Mouse (Mus musculus) cortical plate, adult 2 months (tissue): Measurements from ENCODE around the gene Rpl23.

Experiments used
- CTCF ChIP-seq: fragments of 200-500 bp; IDR thresholded peaks from 2 replicates; pipeline ENCODE4 v1.5.1; 2011; ENCODE audit warnings: mild to moderate bottlenecking, control low read depth, low read length; ENCODE audit not compliant: insufficient read depth; ENCODE audit errors: extremely low read depth
- POLR2A ChIP-seq: fragments of 200-500 bp; IDR thresholded peaks from 2 replicates; pipeline ENCODE4 v1.6.1; 2011; ENCODE audit warnings: mild to moderate bottlenecking, low read length, control low read depth; ENCODE audit not compliant: insufficient read depth; ENCODE audit errors: extremely low read depth

- no peak for TF ChIP-seq POLR2A
- no peak for TF ChIP-seq CTCF
These were observed 43.1 kb downstream of the Rpl23 start for GRCm38 (mm10) chr11:97739155-97739554.
